In the genomic region with DNA sequence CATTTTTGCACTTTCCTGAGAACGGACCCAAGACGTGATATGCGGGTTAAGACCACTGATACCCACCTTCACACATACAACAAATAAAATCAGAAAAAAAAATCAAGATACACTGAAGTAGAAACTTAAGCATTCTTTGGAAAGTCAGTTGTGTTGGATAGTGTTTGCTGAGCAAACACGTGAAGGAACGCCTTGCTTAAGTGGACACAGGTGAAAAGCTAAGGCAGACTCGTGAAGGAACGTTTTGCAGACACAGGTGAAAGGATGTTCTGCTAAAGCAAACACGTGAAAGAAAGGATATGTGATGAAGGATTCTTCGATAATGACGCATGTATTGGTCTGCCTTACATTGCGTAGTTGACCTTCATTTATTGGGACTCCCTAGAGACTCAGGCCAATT, we compare ENCODE assay signal across 12 mouse cellular contexts.
"Had no signal": no experiment of that assay in that cellular context is flagged by ENCODE, and none has a peak within 500 bp of the region (broad histone marks: within the 10 kb centered on the region; RNA-seq: fewer than 3 reads in every experiment).

No protein-coding gene starts in this region.

- H3K27me3 ChIP-seq: liver, embryonic 13.5 days had no signal

- H3K4me3 ChIP-seq: kidney, embryonic 15.5 days; left cerebral cortex, adult 2 months; liver, embryonic 13.5 days had no signal

- H3K9ac ChIP-seq: kidney, embryonic 15.5 days; liver, embryonic 13.5 days; lung, embryonic 14.5 days had no signal

- H3K27ac ChIP-seq: kidney, embryonic 15.5 days; left cerebral cortex, adult 2 months; liver, embryonic 13.5 days had no signal

- DNase-seq: kidney, adult 8-10 months; kidney, postnatal 10 days; kidney, postnatal 36 days; layer of hippocampus, postnatal 36 days; liver, embryonic 13.5 days; midbrain, embryonic 14.5 days; thymus, adult 18-20 months; thymus, postnatal 36 days had no signal

- H3K4me2 ChIP-seq: kidney, embryonic 15.5 days; liver, embryonic 13.5 days; lung, embryonic 14.5 days; midbrain, embryonic 11.5 days had no signal

- H3K36me3 ChIP-seq: kidney, embryonic 15.5 days; liver, embryonic 13.5 days had no signal

- H3K9me3 ChIP-seq: liver, embryonic 13.5 days had no signal
